Mouse (Mus musculus) ovary, postnatal 10 days (tissue): ENCODE measurements around the gene Gm11172.
"Not testable (repeated sequence)": the region's sequence is repeated elsewhere in the genome, so short reads cannot be mapped to it uniquely, and the experiment has no call there.

ENCODE experiments used
- DNase-seq: peaks from one replicate; pipeline ENCODE4 v3.0.0; 2022; ENCODE audit warnings: low spot score

The Gm11172 gene

DNA sequence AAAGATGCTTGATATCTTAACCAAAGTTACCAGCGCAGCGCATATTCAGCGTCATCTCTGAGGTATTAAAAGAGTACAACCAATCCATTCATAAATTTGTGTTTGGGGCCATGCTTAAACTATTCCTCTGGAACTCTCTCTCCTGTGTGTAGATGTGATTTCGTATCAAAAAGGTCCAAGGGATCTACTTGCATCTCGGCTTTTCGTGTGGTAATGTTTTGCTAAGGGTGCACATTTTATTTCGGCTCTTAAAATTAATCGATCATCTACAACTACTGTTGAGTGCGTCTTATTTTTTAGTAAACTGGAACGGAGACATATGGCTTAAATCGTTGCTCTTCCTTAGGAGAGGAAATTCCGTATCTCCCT, 21.8 kb downstream of the Gm11172 start:
- no peak for DNase-seq

DNA sequence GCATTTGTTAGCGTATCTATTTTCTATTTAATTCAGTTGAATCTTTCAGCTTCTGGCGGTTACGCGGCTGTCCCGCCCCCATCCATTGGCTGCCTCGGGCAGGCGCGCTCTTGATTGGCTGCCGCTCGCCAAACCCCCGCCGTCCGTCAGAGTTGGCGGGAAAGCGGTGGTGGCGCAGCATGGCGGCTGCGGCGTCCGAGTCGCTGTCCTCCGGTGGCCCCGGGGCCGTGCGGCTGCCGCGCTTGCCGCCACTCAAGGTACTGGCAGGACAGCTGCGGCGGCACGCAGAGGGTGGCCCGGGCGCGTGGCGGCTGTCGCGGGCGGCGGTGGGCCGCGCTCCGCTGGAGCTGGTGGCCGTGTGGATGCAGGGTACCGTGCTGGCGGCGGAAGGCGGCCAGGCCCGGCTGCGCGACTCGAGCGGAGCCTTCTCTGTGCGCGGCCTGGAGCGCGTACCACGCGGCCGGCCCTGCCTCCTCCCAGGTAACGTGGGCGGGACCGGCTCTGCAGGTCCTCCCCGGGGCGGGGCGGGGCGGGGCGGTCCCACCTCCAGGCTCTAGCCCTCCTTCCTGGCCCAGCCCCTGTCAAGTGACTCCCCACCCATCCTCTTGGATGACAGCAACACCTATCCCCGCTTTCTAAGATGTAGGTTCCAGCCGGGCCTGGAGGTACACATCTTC, 22.3 kb downstream of the Gm11172 start, which contains the start of gene Rmi2:
Rmi2 (plus strand) TSS at position 149 of the 677 bp plus-strand sequence.
- DNase-seq = peak; percentile 68

DNA sequence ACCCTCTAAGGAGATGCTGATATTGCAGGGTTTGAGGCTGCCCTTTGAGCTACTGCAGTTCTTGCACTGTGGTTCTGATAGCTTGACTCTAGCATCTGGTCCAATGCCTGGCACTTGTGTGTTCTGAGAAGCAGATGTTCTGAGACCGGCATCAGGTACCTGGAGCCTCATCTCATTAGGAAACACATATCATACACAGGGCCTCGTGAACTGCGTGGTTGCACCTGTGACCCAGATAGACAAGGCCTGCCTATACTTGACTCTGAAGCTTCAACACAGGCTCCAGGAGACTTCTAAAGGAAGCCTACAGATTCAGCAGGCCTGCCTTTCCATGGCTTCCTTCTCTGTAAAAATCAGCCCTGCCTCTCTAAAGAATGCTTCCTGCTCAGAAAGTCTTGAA, 23.7 kb downstream of the Gm11172 start:
- DNase-seq = no peak

DNA sequence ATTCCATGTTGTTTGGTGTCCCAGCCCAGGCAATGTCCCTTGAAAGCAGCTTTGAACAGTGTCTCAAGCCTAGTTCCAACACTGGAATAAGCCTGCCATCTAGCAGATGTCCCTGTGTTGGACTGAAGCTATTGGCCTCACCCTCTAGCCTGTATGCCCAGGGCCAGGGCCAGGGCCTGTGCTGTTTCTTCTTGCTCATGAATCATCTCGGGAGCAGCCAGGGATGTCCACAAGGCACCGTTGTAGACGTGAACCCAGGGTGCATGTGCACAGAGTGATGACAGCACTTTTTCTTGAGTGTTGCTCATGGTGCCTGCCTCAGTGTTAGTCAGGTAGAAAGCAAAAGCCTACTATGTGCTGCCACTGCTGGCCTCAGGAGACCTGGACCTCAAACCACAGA, 24.5 kb downstream of the Gm11172 start:
- DNase-seq = no peak

DNA sequence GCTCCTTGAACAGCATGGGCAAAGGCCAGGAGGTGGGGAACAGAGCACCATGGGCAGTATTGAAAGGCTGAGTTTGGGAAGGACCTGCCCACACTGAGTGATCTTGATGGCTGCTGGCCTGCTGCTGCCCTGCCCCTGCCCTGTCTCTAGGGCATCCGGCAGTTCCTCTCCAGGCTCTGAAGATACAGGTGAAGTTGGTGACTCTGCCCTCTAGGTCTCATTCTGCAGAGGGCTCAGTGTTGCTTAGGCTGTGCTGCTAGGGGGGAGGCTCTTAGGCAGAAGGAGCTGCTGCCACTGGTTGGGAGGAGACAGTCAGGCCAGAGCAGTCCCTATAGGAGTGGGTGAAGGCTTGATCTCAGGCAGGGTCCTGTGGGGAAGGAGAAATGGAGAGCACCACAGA, 25.2 kb downstream of the Gm11172 start:
- DNase-seq = no peak

DNA sequence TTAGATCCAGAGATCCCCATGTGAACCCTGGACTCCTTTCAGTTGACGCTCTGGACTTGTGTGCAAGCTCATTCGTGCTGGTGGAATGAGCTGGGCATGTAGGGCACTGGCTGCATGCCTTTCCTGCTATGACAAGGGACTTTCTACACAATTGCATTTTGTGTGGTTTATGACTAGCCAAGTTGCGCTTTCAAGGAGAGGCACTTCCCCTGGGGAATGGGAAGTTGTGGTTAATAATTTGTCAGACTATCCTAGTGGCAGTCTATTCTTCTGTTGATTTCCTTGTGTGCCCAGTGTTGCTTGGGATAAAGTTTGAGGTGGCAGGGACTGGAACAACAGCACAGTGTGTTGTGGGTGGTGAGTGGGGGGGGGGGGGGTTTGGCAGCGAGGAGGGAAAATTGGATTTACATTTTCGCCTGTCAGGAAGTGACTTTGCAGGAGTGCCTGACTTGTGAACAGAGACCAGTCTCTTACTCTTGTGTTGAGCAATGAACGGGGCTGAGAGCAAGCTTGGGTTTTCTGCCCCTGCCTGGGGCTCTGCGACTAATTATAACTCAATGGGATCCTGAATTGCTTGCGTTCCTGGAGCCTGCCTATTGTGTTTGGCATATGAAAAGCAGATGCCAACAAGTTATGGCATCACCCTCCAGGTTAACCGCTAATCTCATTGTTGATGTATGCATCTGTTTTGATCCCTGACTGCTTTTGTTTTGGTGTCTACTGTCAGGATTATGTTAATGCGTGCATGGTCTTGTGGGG, 26.0 kb downstream of the Gm11172 start:
- DNase-seq = no peak

DNA sequence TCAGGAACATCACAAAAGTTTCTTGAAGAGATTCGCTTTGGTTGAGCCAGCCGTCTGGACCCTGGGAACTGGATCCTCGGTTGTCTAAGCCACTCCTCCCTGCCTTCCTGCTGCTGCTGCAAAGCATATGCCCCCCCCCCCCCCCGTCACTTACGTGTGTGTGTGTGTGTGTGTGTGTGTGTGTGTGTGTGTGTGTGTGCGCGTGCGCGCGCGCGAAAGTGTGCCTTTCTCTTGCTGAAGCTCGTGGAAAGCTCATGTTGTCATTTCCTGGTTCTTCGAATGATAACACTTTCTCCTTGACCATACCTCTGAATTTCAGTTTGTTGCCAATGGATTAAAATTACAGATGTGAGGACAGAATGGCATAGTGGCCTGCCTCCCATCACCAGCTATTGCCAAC, 27.3 kb downstream of the Gm11172 start:
- no peak for DNase-seq

DNA sequence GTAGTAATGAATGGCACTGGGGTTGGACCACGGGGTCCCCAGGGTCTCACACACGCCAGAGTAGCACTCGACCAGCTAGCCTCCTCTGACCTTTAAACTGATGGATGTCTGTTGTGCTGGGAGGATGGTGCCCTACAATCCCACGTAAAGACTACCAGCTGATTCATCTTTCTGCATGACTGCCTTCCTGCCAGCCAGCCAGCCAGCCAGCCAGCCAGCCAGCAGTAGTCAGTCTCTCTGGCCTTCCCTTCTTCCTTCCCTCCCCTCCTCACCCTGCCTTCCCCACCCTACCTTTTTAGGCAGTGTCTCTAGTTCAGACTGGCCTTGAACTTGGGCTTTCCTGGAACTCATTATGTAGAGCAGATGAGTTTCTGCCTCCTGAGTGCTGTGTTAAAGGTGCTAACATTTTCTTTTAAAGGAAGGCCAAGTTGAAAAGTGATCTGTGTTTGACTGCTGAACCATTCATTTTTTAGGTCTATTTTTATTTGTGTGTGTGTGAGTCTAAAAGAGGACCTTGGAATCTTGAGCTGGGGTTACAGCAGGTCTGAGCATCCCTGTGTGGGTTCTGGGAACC, 29.7 kb downstream of the Gm11172 start:
- no peak for DNase-seq

DNA sequence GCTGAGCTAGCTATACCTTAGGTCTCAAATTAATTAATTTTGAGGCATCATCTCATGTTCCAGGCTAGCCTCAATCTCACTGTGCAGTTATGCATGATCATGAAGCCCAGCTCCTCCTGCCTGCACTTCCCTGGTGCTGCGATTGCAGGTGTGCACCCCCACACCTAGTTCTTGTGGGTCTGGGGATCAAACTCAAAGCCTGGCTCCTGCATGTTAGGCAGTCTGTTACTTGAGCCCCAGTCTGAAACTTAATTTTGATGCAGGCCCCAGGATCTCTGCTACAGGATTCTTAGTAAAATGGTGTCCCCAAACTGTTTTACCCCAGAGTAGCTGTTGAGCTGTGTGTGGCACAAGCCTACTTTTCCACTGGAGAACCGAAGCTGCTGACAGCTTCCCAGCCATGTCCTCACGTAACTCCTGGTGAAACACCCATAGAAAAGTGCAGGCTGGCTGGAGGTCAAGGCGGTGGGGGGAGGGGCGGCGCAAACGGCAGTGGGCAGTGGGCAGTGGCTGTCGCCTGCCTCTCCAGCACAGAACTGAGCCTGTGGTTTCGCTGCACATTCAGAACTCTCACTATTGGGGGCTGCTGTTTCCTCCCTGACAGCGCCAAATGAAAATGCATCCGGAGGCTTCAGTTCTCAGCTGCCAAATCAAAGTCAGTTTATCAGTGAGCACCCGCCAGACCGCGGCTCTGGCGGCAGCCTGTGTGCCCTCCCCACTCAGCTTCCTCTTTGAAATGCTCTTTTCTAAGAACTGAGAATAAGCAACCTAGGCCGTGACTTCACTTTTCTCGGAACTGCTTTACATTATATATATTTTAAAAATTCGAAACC, 31.0 kb downstream of the Gm11172 start:
- DNase-seq = no peak

DNA sequence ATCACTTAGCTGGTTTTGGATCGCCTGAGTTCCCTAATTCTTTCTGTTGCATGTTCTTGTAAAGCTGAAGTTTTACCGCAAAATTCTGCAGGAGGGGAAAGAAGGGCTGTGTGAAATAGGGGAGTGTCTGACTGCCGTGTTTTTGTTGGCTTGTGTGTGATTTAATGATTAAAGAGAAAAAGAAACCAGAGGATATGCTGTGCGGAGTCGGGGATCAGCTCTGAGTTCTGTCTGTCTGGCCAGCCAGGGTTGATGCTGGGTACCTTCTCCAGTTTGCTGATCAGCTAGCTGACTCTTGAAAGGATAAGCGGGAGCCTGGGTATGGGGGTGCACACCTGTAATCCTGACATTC, 31.6 kb downstream of the Gm11172 start:
- no peak for DNase-seq

DNA sequence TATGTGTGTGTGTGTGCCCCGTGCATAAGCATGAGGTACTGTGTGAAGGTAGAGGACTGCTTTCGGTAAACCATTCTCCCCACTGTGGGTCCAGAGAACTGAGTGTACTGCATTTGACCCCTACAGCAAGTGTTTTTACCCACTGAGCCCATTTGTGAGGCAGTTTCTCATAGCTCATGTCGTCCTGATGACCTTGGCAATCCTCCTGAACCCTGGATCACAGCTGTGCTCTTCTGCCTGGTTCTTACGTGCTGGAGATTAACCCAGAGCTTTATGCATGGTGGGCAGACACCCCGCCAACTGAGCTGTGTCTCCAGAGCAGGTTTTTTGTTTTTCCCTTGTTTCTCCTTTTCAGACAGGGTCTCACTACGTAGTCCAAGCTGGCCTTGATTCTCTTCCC, 33.2 kb downstream of the Gm11172 start:
- DNase-seq = no peak

DNA sequence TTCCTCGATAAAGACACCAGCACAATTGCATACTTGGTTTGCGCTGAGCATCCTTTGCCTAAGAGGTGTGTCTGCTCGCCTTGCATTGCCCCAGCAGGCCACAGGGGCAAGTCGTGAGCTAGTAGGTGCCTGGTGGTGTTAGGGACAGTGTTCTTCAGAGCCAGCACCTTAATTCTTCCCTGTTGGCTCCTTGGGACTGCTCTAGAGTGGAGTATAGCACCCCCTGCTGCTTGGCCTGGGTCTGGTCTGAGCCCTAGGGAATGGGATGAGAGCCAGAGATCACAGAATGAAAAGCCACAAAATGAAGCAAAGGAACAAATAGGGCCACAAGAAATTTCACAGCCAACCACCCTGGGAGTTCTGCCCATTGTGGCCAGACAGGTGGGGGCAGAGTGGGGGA, 33.8 kb downstream of the Gm11172 start:
- no peak for DNase-seq

DNA sequence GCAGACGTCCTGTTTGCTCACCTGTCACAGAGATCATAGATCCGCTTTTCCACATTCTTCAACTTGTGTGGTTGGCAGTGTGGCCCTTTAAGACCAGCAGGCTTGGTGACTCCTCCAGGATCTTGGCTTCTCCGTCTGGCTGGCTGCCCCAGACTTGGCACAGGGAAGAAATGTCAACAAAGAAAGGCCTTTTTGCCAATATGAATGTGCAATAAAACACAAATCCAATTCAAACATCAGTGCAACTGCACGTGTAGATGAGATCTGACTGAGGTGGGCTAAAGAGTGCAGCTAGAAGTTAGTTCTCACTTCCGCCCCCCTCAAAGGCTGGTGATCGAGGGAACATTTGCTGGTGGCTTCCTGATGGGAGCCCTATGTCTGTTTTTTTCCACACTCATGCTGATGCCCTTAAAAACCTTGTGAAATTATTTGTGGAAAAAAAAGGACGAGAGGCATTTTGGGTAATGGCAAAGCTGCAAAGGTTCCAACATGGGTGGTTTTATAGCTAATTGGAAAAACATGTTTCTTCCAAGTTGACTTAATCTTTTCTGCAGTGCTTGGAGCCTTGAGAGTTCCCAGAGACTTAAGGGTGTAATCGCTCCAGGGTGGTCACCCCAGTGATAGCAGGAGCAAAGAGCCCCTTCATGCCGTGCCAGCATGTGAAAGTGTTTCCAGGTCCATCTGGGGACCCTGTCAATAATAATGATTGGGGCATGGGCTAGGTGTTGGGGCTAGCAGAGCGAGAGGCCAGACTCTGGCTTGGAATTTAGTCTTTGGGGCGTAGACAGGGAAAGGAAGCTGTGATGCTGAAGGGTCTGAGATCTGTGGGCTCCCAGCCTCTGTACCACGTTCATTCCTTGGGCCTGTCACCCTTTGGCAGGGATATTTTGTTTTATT, 37.5 kb downstream of the Gm11172 start:
- peak; percentile 41 for DNase-seq

DNA sequence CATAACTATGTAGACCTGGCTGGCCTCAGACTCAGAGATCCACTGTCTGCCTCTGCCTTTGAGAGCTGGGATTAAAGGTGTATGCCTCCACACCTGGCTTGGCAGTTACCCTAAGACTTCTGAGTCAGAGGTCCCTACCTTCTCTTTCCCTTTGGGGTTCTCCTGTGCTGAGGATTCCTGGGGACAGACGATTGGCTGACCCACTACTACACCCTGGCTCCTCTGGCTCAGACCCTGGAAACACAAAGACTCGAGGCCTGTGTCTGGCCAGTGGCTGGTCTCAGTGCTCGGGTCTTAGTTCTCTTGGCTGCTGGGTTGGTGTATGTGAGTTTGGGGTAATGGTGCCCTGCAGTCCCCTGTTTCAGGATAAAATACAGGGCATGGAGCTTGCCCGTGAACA, 38.2 kb downstream of the Gm11172 start:
- DNase-seq = no peak

DNA sequence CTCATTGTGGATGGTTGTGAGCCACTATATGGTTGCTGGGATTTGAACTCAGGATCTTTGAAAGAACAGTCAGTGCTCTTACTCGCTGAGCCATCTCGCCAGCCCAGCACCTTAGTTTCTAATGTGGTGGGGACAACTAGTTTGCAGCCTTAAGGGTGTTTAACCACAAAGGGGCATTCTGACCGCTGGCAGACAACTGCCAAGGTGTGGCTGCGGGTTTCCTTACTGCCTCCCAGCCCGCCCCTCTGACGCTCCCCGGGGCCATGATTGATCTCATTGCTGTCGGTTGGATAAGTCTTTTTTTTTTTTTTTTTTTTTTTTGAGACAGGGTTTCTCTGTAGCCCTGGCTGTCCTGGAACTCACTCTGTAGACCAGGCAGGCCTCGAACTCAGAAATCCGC, 39.5 kb downstream of the Gm11172 start:
- not testable (repeated sequence) for DNase-seq

DNA sequence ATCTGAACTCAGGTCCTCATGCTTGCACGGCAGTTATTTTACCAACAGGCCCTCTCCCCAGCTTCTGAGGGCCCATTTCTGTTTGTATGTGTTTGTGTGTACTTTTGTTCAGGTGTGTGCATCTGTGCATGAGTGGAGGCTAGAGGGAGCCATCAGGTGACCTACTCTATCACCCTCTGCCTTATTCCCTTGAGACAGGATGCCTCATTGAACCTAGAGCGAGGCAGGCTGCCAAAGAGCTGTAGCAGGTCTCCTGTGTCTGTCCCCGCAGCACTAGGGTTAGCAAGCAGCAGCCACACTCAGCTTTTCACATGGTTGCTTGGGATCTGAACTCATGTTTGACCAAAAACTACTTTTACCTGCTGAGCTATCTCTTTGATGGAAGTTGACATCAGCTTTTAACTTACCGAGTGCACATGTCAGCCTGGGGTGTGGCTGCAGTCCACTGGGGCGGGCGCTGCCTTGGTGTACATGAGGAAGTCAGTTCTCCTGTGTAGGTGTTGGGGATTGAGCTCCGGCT, 47.1 kb downstream of the Gm11172 start:
- DNase-seq = no peak

DNA sequence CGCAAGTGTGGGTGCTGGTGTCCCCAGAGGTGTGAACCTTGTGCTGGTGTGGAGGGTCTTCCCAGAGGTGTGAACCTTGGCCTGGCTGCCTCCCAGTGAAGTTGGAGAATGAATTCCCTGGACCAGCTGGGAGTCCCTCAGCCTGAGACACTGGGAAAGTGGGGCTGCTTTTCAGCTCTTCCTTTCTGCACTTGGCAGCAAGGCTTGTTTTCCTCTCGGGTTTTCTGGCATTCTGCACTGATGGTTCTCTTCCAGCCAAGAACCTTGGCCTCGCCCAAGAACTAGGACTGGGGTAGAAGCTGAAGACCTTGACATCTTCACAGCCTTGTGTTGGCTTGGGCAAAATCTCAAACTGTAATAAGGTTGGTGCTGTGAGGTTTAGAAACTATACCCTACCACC, 48.7 kb downstream of the Gm11172 start:
- DNase-seq = no peak
